Mouse (Mus musculus) hindbrain, embryonic 11.5 days (tissue): Measurements from ENCODE around the gene Cd8a. TPM values are rescaled to one million over a fixed set of nuclear protein-coding genes. Genes with fewer than 3 reads are reported as not detected.

ENCODE experiments used
- ATAC-seq: fragments of 200-750 bp; cut with Nextera tagmentation; 2 replicates; pipeline ENCODE4 v1.8.0; 2017; ENCODE audit warnings: mild to moderate bottlenecking, moderate TSS enrichment, moderate library complexity; ENCODE audit not compliant: low FRiP score
- DNase-seq: peaks from one replicate; pipeline ENCODE4 v3.0.0-alpha.2; 2015; ENCODE audit warnings: low spot score
- H3K27ac ChIP-seq: fragments of 300-500 bp; sonication (generic); 2 replicates; pipeline ENCODE4 v1.5.1; 2014; ENCODE audit warnings: mild to moderate bottlenecking, low read depth, low read length
- H3K27me3 ChIP-seq: fragments of 300-500 bp; sonication (generic); 2 replicates; pipeline ENCODE4 v1.6.1; 2014; ENCODE audit warnings: mild to moderate bottlenecking, low read length, moderate library complexity, mixed read lengths; ENCODE audit not compliant: control insufficient read depth, insufficient read depth
- H3K36me3 ChIP-seq: fragments of 300-500 bp; sonication (generic); 2 replicates; pipeline ENCODE4 v1.6.1; 2014; ENCODE audit warnings: mild to moderate bottlenecking, low read length, moderate library complexity, mixed read lengths; ENCODE audit not compliant: control insufficient read depth, insufficient read depth
- H3K4me1 ChIP-seq: fragments of 300-500 bp; sonication (generic); replicated peaks from 2 replicates; pipeline ENCODE4 v1.6.1; 2014; ENCODE audit warnings: low read length, mixed read lengths; ENCODE audit not compliant: control insufficient read depth, insufficient read depth
- H3K4me2 ChIP-seq: fragments of 300-500 bp; sonication (generic); replicated peaks from 2 replicates; pipeline ENCODE4 v1.6.1; 2014; ENCODE audit warnings: mild to moderate bottlenecking, low read depth, low read length
- H3K4me3 ChIP-seq: fragments of 300-500 bp; sonication (generic); 2 replicates; pipeline ENCODE4 v1.5.1; 2014; ENCODE audit warnings: low read depth, low read length
- H3K9ac ChIP-seq: fragments of 300-500 bp; sonication (generic); 2 replicates; pipeline ENCODE4 v1.6.1; 2014; ENCODE audit warnings: low read depth, low read length
- H3K9me3 ChIP-seq: fragments of 300-500 bp; sonication (generic); 2 replicates; pipeline ENCODE4 v1.6.1; 2016; ENCODE audit warnings: low read length; ENCODE audit not compliant: control insufficient read depth
- WGBS: fragments of 180-500 bp; shearing (Covaris S2); extraction: QIAGEN DNeasy Blood & Tissue Kit; methylation state at CpG from one replicate; pipeline ENCODE4 v1.1.7; 2014; 5-methylcytosine and 5-hydroxymethylcytosine counted together
- polyA plus RNA-seq: library from polyadenylated mRNA; unstranded; fragments of >200 nt; fragmentation: Nextera tagmentation; extraction: Ambion mirVana; gene quantifications from 2 replicates; pipeline ENCODE4 v1.2.1, GENCODE M21; 2014

The Cd8a gene
- polyA plus RNA-seq, 1 experiment from 2014 or later = not detected

- no peaks in the 10 kb centered on the region for H3K9me3 ChIP-seq
- H3K27me3 ChIP-seq = no peaks in the 10 kb centered on the region
- no peak overlapping the region for H3K27ac ChIP-seq
- no peaks in the 10 kb centered on the region for H3K36me3 ChIP-seq
- no peaks in the 10 kb centered on the region for H3K4me1 ChIP-seq
- no peak overlapping the region for H3K4me3 ChIP-seq
- H3K9ac ChIP-seq = no peak overlapping the region
- ATAC-seq = no peak
- DNase-seq = no peak
- H3K4me2 ChIP-seq = no peak overlapping the region
- 97% methylated on average over 13 of the region's 13 CpGs for whole genome bisulfite sequencing
Observed at GRCm38 (mm10) chr6:71376711-71377110, 3.5 kb downstream of the Cd8a start.

DNA sequence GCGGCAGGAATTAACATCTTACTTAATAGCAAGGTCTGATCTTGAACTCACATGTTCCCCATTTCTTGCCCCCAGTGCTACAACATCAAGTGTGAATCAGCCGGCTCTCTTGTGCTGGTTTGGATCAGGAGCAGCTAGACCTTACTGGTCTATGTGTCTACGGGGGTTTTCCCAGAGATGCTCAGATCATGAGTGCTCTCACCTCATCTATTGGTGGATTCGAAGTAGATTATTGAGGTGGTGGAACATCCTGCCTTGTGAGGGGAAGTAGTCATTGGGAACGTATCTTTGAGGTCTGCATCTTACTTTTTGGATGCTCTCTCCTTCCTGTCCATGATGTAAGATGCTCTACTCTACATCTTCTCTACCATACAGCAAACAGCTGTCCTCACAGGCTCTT is 8.4 kb downstream of the Cd8a start:
- Histone ChIP-seq H3K36me3 (no peaks in the 10 kb centered on the region), H3K27ac (no peak overlapping the region), H3K9ac (no peak overlapping the region), H3K4me1 (no peaks in the 10 kb centered on the region), H3K4me2 (no peak overlapping the region), H3K9me3 (no peaks in the 10 kb centered on the region), H3K27me3 (no peaks in the 10 kb centered on the region), H3K4me3 (no peak overlapping the region)
- no peak for ATAC-seq
- no peak for DNase-seq
- 93% methylated on average over 5 of the region's 5 CpGs for WGBS

DNA sequence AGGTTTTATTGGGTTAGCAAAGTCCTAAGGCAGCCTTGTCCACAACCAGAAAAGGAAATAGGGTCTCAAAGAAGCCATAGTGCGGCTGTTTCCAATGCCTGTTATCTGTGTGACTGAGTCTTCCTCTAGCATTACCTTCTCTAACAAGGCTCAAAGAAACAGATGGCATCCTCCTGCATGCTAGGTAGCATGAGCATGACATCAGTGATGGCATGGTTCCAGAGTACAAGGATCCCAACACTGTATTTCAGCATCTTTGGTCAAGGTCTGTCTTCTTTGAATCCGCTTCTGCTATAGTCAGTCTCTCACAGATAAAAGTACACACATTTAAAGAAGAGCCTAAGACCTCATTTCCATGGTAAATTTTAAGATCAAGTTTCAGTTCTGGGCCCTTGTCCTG is 17.3 kb downstream of the Cd8a start:
- WGBS = 93% methylated on average over 2 of the region's 2 CpGs
- no peak for DNase-seq

GRCm38 (mm10) chr6:71396016-71396415 is 22.8 kb downstream of the Cd8a start:
- H3K27ac ChIP-seq = no peak overlapping the region
- no peaks in the 10 kb centered on the region for H3K4me1 ChIP-seq
- H3K36me3 ChIP-seq = no peaks in the 10 kb centered on the region
- no peak overlapping the region for H3K4me2 ChIP-seq
- H3K9me3 ChIP-seq = no peaks in the 10 kb centered on the region
- no peak for DNase-seq
- no peaks in the 10 kb centered on the region for H3K27me3 ChIP-seq
- 100% methylated on average over 1 of the region's 1 CpGs for WGBS
- ATAC-seq = no peak
- no peak overlapping the region for H3K9ac ChIP-seq
- no peak overlapping the region for H3K4me3 ChIP-seq

More for the DNA sequence above, 17.3 kb downstream of the Cd8a start:
- H3K9me3 ChIP-seq = no peaks in the 10 kb centered on the region
- H3K36me3 ChIP-seq = no peaks in the 10 kb centered on the region
- H3K27ac ChIP-seq = no peak overlapping the region
- H3K4me3 ChIP-seq = no peak overlapping the region
- no peaks in the 10 kb centered on the region for H3K27me3 ChIP-seq
- ATAC-seq = no peak
- H3K9ac ChIP-seq = no peak overlapping the region
- no peaks in the 10 kb centered on the region for H3K4me1 ChIP-seq
- no peak overlapping the region for H3K4me2 ChIP-seq

DNA sequence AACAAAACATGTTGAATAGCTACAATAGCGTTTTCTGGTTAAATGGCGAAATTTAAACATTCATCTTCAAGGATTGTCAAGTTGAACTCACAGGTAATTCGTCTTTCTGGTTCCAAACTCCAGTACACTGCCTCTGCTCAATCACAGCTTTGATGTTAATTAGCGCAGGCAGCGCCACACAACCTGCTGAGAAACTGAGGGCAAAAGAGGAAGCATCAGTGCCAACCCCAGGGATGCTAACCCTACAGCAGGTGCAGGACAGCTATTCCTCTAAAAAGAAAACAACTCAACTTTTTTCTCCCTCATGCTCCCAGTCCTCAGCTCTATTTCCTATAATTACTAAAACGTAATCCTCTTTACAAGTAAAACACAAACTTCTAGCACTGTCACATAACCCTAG is 23.5 kb downstream of the Cd8a start:
- H3K9ac ChIP-seq = no peak overlapping the region
- 91% methylated on average over 6 of the region's 6 CpGs for WGBS
- H3K27me3 ChIP-seq = no peaks in the 10 kb centered on the region
- no peak overlapping the region for H3K4me3 ChIP-seq
- no peaks in the 10 kb centered on the region for H3K36me3 ChIP-seq
- no peaks in the 10 kb centered on the region for H3K9me3 ChIP-seq
- no peak overlapping the region for H3K27ac ChIP-seq
- DNase-seq (no peak), ATAC-seq (no peak)
- no peaks in the 10 kb centered on the region for H3K4me1 ChIP-seq
- no peak overlapping the region for H3K4me2 ChIP-seq

- Histone ChIP-seq H3K4me3 (no peak overlapping the region), H3K27ac (no peak overlapping the region), H3K4me2 (no peak overlapping the region), H3K4me1 (no peaks in the 10 kb centered on the region), H3K9ac (no peak overlapping the region), H3K27me3 (no peaks in the 10 kb centered on the region), H3K36me3 (no peaks in the 10 kb centered on the region), H3K9me3 (no peaks in the 10 kb centered on the region)
- peak; percentile 53 for DNase-seq
- ATAC-seq = no peak
- 89% methylated on average over 4 of the region's 4 CpGs for WGBS
Observed at GRCm38 (mm10) chr6:71398829-71399609, 25.8 kb downstream of the Cd8a start.

DNA sequence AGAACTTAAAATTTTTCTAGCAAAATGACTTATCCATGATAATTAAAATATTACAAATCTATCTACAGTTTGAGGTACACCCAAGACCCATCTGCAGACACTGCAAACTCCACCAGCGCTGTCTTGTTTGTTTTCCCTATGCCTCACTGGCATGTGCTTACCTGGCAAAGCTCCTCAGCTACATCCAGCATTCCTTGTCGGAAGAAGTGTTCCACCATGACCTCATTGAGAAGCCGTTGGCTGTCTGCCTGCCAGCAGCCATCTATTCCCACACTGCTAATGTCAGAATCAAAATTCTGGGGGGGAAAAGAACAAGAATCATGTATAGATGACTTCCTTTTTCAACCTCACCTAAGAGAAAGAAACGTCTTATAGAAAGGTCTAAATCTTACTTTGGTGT is 41.4 kb downstream of the Cd8a start:
- Histone ChIP-seq H3K9ac (no peak overlapping the region), H3K4me3 (no peak overlapping the region), H3K9me3 (no peaks in the 10 kb centered on the region), H3K36me3 (no peaks in the 10 kb centered on the region), H3K27ac (no peak overlapping the region), H3K4me2 (no peak overlapping the region), H3K27me3 (no peaks in the 10 kb centered on the region), H3K4me1 (no peaks in the 10 kb centered on the region)
- no peak for DNase-seq
- ATAC-seq = no peak
- 95% methylated on average over 4 of the region's 4 CpGs for WGBS

DNA sequence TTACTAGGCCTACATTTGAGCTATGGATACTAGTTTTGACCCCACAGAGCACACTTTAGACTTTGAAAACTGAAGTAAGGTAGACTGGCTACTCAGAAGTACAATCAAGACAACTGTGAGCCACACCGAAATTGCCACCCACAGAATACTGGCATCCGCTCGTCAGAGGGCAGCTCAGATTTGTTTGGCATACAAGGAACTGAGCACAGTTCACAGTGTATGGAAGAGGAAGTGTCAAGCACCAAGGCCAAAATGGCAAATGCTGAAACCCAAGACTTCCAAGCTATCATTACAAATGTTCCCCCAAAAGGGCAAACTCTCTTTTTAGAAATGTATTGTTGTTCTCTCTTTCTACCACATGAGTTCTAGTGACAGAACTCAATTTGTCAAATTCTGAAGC is 42.2 kb downstream of the Cd8a start:
- no peak for DNase-seq
- Histone ChIP-seq H3K4me2 (no peak overlapping the region), H3K27me3 (no peaks in the 10 kb centered on the region), H3K4me3 (no peak overlapping the region), H3K36me3 (no peaks in the 10 kb centered on the region), H3K4me1 (no peaks in the 10 kb centered on the region), H3K9me3 (no peaks in the 10 kb centered on the region), H3K27ac (no peak overlapping the region), H3K9ac (no peak overlapping the region)
- 85% methylated on average over 3 of the region's 3 CpGs for WGBS
- ATAC-seq = no peak

- Histone ChIP-seq H3K4me1 (no peaks in the 10 kb centered on the region), H3K27me3 (no peaks in the 10 kb centered on the region), H3K9me3 (no peaks in the 10 kb centered on the region), H3K27ac (no peak overlapping the region), H3K4me2 (no peak overlapping the region), H3K36me3 (no peaks in the 10 kb centered on the region), H3K9ac (no peak overlapping the region), H3K4me3 (no peak overlapping the region)
- WGBS = 96% methylated on average over 3 of the region's 3 CpGs
- no peak for DNase-seq
- no peak for ATAC-seq
Observed at GRCm38 (mm10) chr6:71418874-71419273, 45.6 kb downstream of the Cd8a start.
